Mouse (Mus musculus): Measurements from ENCODE around the gene Defb25. TPM values are rescaled to one million over a fixed set of nuclear protein-coding genes. Genes with fewer than 3 reads are reported as not detected.

Defb25 gene
- total and polyA plus RNA-seq, 2 experiments = not detected

- WGBS = 75% methylated on average over 5 of the region's 5 CpGs
Measured at GRCm38 (mm10) chr2:152617374-152617773, 5.5 kb downstream of the Defb25 start.

GRCm38 (mm10) chr2:152616470-152616869 is 6.4 kb downstream of the Defb25 start:
- no peak overlapping the region for H3K27ac ChIP-seq (replicated peaks; ENCODE audit: insufficient read depth, low read depth, low read length)
- no peaks in the 10 kb centered on the region for H3K36me3 ChIP-seq (ENCODE audit: control insufficient read depth, insufficient read depth, low read length)
- TF ChIP-seq POLR2A (IDR thresholded peaks at IDR 0.05; ENCODE audit: extremely low read depth, insufficient read depth, low read length) (no peak), CTCF (IDR thresholded peaks at IDR 0.05; ENCODE audit: low read depth, low read length) (no peak)
- no peaks in the 10 kb centered on the region for H3K79me2 ChIP-seq (ENCODE audit: control insufficient read depth, insufficient read depth, low read length)
- 80% methylated on average over 6 of the region's 6 CpGs for WGBS
- H3K27me3 ChIP-seq (ENCODE audit: control insufficient read depth, insufficient read depth, low read length) = no peaks in the 10 kb centered on the region
- no peak for DNase-seq (ENCODE audit: extremely low read depth, low read depth, low spot score)
- no peak overlapping the region for H3K4me3 ChIP-seq (ENCODE audit: insufficient read depth, low read depth, low read length)
- no peak overlapping the region for H3K9ac ChIP-seq (ENCODE audit: low read depth, low read length)
- H3K4me1 ChIP-seq (ENCODE audit: control insufficient read depth, insufficient read depth, low read length) = peaks cover 2% of the 10 kb centered on the region; the same call in 1 of the 2 replicates

More at GRCm38 (mm10) chr2:152617374-152617773, 5.5 kb downstream of the Defb25 start:
- peaks cover 2% of the 10 kb centered on the region; the same call in 1 of the 2 replicates for H3K4me1 ChIP-seq (ENCODE audit: control insufficient read depth, insufficient read depth, low read length)
- H3K4me3 ChIP-seq (ENCODE audit: insufficient read depth, low read depth, low read length) = no peak overlapping the region
- H3K27me3 ChIP-seq (ENCODE audit: control insufficient read depth, insufficient read depth, low read length) = no peaks in the 10 kb centered on the region
- H3K36me3 ChIP-seq (ENCODE audit: control insufficient read depth, insufficient read depth, low read length) = no peaks in the 10 kb centered on the region
- H3K9ac ChIP-seq (ENCODE audit: low read depth, low read length) = no peak overlapping the region
- H3K79me2 ChIP-seq (ENCODE audit: control insufficient read depth, insufficient read depth, low read length) = no peaks in the 10 kb centered on the region
- DNase-seq (ENCODE audit: extremely low read depth, low read depth, low spot score) = no peak
- TF ChIP-seq CTCF (IDR thresholded peaks at IDR 0.05; ENCODE audit: low read depth, low read length) = peak; percentile 38; the same call in 1 of the 2 replicates
- no peak for TF ChIP-seq POLR2A (IDR thresholded peaks at IDR 0.05; ENCODE audit: extremely low read depth, insufficient read depth, low read length)
- no peak overlapping the region for H3K27ac ChIP-seq (replicated peaks; ENCODE audit: insufficient read depth, low read depth, low read length)

- H3K4me1 ChIP-seq (ENCODE audit: control insufficient read depth, insufficient read depth, low read length) = peaks cover 2% of the 10 kb centered on the region; the same call in 1 of the 2 replicates
- H3K4me3 ChIP-seq (ENCODE audit: insufficient read depth, low read depth, low read length) = no peak overlapping the region
- H3K27ac ChIP-seq (replicated peaks; ENCODE audit: insufficient read depth, low read depth, low read length) = no peak overlapping the region
- no peaks in the 10 kb centered on the region for H3K36me3 ChIP-seq (ENCODE audit: control insufficient read depth, insufficient read depth, low read length)
- peak; percentile 57 for DNase-seq (ENCODE audit: extremely low read depth, low read depth, low spot score)
- H3K27me3 ChIP-seq (ENCODE audit: control insufficient read depth, insufficient read depth, low read length) = no peaks in the 10 kb centered on the region
- no peaks in the 10 kb centered on the region for H3K79me2 ChIP-seq (ENCODE audit: control insufficient read depth, insufficient read depth, low read length)
- 19% methylated on average over 7 of the region's 7 CpGs for WGBS
- TF ChIP-seq CTCF (IDR thresholded peaks at IDR 0.05; ENCODE audit: low read depth, low read length) (peak; percentile 57), POLR2A (IDR thresholded peaks at IDR 0.05; ENCODE audit: extremely low read depth, insufficient read depth, low read length) (no peak)
- no peak overlapping the region for H3K9ac ChIP-seq (ENCODE audit: low read depth, low read length)
Measured at GRCm38 (mm10) chr2:152615563-152615962, 7.3 kb downstream of the Defb25 start.

- Histone ChIP-seq H3K9ac (ENCODE audit: low read depth, low read length) (no peak overlapping the region), H3K4me1 (ENCODE audit: control insufficient read depth, insufficient read depth, low read length) (peaks cover 2% of the 10 kb centered on the region; the same call in 1 of the 2 replicates), H3K36me3 (ENCODE audit: control insufficient read depth, insufficient read depth, low read length) (no peaks in the 10 kb centered on the region), H3K27me3 (ENCODE audit: control insufficient read depth, insufficient read depth, low read length) (no peaks in the 10 kb centered on the region), H3K79me2 (ENCODE audit: control insufficient read depth, insufficient read depth, low read length) (no peaks in the 10 kb centered on the region), H3K4me3 (ENCODE audit: insufficient read depth, low read depth, low read length) (no peak overlapping the region), H3K27ac (replicated peaks; ENCODE audit: insufficient read depth, low read depth, low read length) (no peak overlapping the region)
- TF ChIP-seq CTCF (IDR thresholded peaks at IDR 0.05; ENCODE audit: low read depth, low read length) (no peak), POLR2A (IDR thresholded peaks at IDR 0.05; ENCODE audit: extremely low read depth, insufficient read depth, low read length) (no peak)
- 37% methylated on average over 8 of the region's 8 CpGs for WGBS
- no peak for DNase-seq (ENCODE audit: extremely low read depth, low read depth, low spot score)
Measured at GRCm38 (mm10) chr2:152612193-152612592, 10.7 kb downstream of the Defb25 start.

GRCm38 (mm10) chr2:152608719-152609118 is 14.1 kb downstream of the Defb25 start:
- Histone ChIP-seq H3K36me3 (ENCODE audit: control insufficient read depth, insufficient read depth, low read length) (no peaks in the 10 kb centered on the region), H3K9ac (ENCODE audit: low read depth, low read length) (no peak overlapping the region), H3K79me2 (ENCODE audit: control insufficient read depth, insufficient read depth, low read length) (no peaks in the 10 kb centered on the region), H3K27ac (replicated peaks; ENCODE audit: insufficient read depth, low read depth, low read length) (no peak overlapping the region), H3K27me3 (ENCODE audit: control insufficient read depth, insufficient read depth, low read length) (no peaks in the 10 kb centered on the region), H3K4me1 (ENCODE audit: control insufficient read depth, insufficient read depth, low read length) (no peaks in the 10 kb centered on the region; the same call in 1 of the 2 replicates), H3K4me3 (ENCODE audit: insufficient read depth, low read depth, low read length) (no peak overlapping the region)
- DNase-seq (ENCODE audit: extremely low read depth, low read depth, low spot score) = no peak
- TF ChIP-seq CTCF (IDR thresholded peaks at IDR 0.05; ENCODE audit: low read depth, low read length) = no peak
- TF ChIP-seq POLR2A (IDR thresholded peaks at IDR 0.05; ENCODE audit: extremely low read depth, insufficient read depth, low read length) = no peak
- 86% methylated on average over 1 of the region's 1 CpGs for WGBS

- 66% methylated on average over 6 of the region's 6 CpGs for WGBS
- no peak overlapping the region for H3K27ac ChIP-seq (replicated peaks; ENCODE audit: insufficient read depth, low read depth, low read length)
- DNase-seq (ENCODE audit: extremely low read depth, low read depth, low spot score) = no peak
- H3K79me2 ChIP-seq (ENCODE audit: control insufficient read depth, insufficient read depth, low read length) = no peaks in the 10 kb centered on the region
- H3K36me3 ChIP-seq (ENCODE audit: control insufficient read depth, insufficient read depth, low read length) = no peaks in the 10 kb centered on the region
- H3K4me3 ChIP-seq (ENCODE audit: insufficient read depth, low read depth, low read length) = no peak overlapping the region
- TF ChIP-seq CTCF (IDR thresholded peaks at IDR 0.05; ENCODE audit: low read depth, low read length) (no peak), POLR2A (IDR thresholded peaks at IDR 0.05; ENCODE audit: extremely low read depth, insufficient read depth, low read length) (no peak)
- no peak overlapping the region for H3K9ac ChIP-seq (ENCODE audit: low read depth, low read length)
- no peaks in the 10 kb centered on the region; the same call in 1 of the 2 replicates for H3K4me1 ChIP-seq (ENCODE audit: control insufficient read depth, insufficient read depth, low read length)
- no peaks in the 10 kb centered on the region for H3K27me3 ChIP-seq (ENCODE audit: control insufficient read depth, insufficient read depth, low read length)
Measured at GRCm38 (mm10) chr2:152607746-152608145, 15.1 kb downstream of the Defb25 start.

Measured in liver, adult 2 months (tissue).